Mouse (Mus musculus) limb, embryonic 14.5 days (tissue): ENCODE results near the gene Hnrnpa3. TPM values are rescaled to one million over a fixed set of nuclear protein-coding genes. Genes with fewer than 3 reads are reported as not detected.
"Not testable (repeated sequence)": the region's sequence is repeated elsewhere in the genome, so short reads cannot be mapped to it uniquely, and the experiment has no call there.

Source experiments
- ATAC-seq: fragments of 200-750 bp; cut with Nextera tagmentation; 2 replicates; pipeline ENCODE4 v1.8.0; 2017; ENCODE audit warnings: low read depth, moderate number of reproducible peaks, moderate TSS enrichment; ENCODE audit not compliant: low FRiP score
- DNase-seq: peaks from one replicate; pipeline ENCODE4 v3.0.0-alpha.2; 2015; ENCODE audit warnings: low spot score
- H3K27ac ChIP-seq: fragments of 300-500 bp; sonication (generic); replicated peaks from 2 replicates; pipeline ENCODE4 v1.5.1; 2014; ENCODE audit warnings: low read depth, mild to moderate bottlenecking, low read length, moderate library complexity, mixed read lengths
- H3K27me3 ChIP-seq: fragments of 300-500 bp; sonication (generic); 2 replicates; pipeline ENCODE4 v1.6.1; 2014; ENCODE audit warnings: low read length, mixed read lengths; ENCODE audit not compliant: control insufficient read depth, insufficient read depth
- H3K36me3 ChIP-seq: fragments of 300-500 bp; sonication (generic); 2 replicates; pipeline ENCODE4 v1.6.1; 2014; ENCODE audit warnings: mild to moderate bottlenecking, low read length, moderate library complexity, mixed read lengths; ENCODE audit not compliant: control insufficient read depth, insufficient read depth
- H3K4me1 ChIP-seq: fragments of 300-500 bp; sonication (generic); 2 replicates; pipeline ENCODE4 v1.6.1; 2014; ENCODE audit warnings: antibody characterized with exemption, low read length, mixed read lengths; ENCODE audit not compliant: control insufficient read depth, insufficient read depth
- H3K4me2 ChIP-seq: fragments of 300-500 bp; sonication (generic); replicated peaks from 2 replicates; pipeline ENCODE4 v1.6.1; 2014; ENCODE audit warnings: low read depth, mild to moderate bottlenecking, low read length, moderate library complexity; ENCODE audit not compliant: severe bottlenecking
- H3K4me3 ChIP-seq: fragments of 300-500 bp; sonication (generic); replicated peaks from 2 replicates; pipeline ENCODE4 v1.5.1; 2014; ENCODE audit warnings: low read length
- H3K9ac ChIP-seq: fragments of 300-500 bp; sonication (generic); 2 replicates; pipeline ENCODE4 v1.6.1; 2014; ENCODE audit warnings: mild to moderate bottlenecking, low read depth, low read length, moderate library complexity; ENCODE audit not compliant: severe bottlenecking
- H3K9me3 ChIP-seq: fragments of 300-500 bp; sonication (generic); 2 replicates; pipeline ENCODE4 v1.6.1; 2016; ENCODE audit warnings: low read length; ENCODE audit not compliant: control insufficient read depth
- POLR2A ChIP-seq: fragments of 200-500 bp; IDR thresholded peaks from 2 replicates; pipeline ENCODE4 v1.8.0; 2012; ENCODE audit warnings: inconsistent platforms, mild to moderate bottlenecking, moderate library complexity, borderline replicate concordance; ENCODE audit not compliant: insufficient read depth, insufficient read length; ENCODE audit errors: extremely low read depth
- WGBS: fragments of 180-500 bp; shearing (Covaris S2); extraction: QIAGEN DNeasy Blood & Tissue Kit; methylation state at CpG from one replicate; pipeline ENCODE4 v1.1.7; 2014; 5-methylcytosine and 5-hydroxymethylcytosine counted together
- polyA plus RNA-seq, 2 experiments: library from polyadenylated mRNA; depleted of rRNA in 1 of 2; stranded (reverse) in 1 of 2; unstranded in 1 of 2; fragments of >200 nt; fragmentation: Nextera tagmentation in 1 of 2; extraction: Ambion mirVana in 1 of 2; gene quantifications; 2 replicates each; pipeline versions ENCODE4 v1.2.1 to v1.2.3; 2012 to 2014

Gene Hnrnpa3
- polyA plus RNA-seq, 2 experiments: 233 to 733 TPM

GRCm38 (mm10) chr2:75692369-75692768 lies 33.3 kb downstream of the Hnrnpa3 start:
- no peak overlapping the region for H3K27ac ChIP-seq
- no peak overlapping the region for H3K9ac ChIP-seq
- ATAC-seq (no peak), DNase-seq (no peak)
- H3K27me3 ChIP-seq: no peaks in the 10 kb centered on the region
- 89% methylated on average over 6 of the region's 6 CpGs for WGBS
- no peaks in the 10 kb centered on the region for H3K36me3 ChIP-seq
- no peaks in the 10 kb centered on the region for H3K9me3 ChIP-seq
- no peak overlapping the region for H3K4me3 ChIP-seq
- no peak for TF ChIP-seq POLR2A
- H3K4me2 ChIP-seq: no peak overlapping the region
- H3K4me1 ChIP-seq: peaks cover 8% of the 10 kb centered on the region; the same call in 1 of the 2 replicates

- ATAC-seq, DNase-seq, H3K9me3 ChIP-seq, H3K36me3 ChIP-seq, H3K27me3 ChIP-seq, H3K4me2 ChIP-seq, H3K4me3 ChIP-seq, H3K9ac ChIP-seq, H3K27ac ChIP-seq: not testable (repeated sequence)
- peaks cover 14% of the 10 kb centered on the region for H3K4me1 ChIP-seq
- 93% methylated on average over 3 of the region's 3 CpGs for WGBS
These were observed 35.9 kb downstream of the Hnrnpa3 start for GRCm38 (mm10) chr2:75694926-75695325.

- H3K27me3 ChIP-seq: no peaks in the 10 kb centered on the region
- no peaks in the 10 kb centered on the region for H3K36me3 ChIP-seq
- no peak overlapping the region for H3K27ac ChIP-seq
- H3K9me3 ChIP-seq: no peaks in the 10 kb centered on the region
- WGBS: 45% methylated on average over 9 of the region's 9 CpGs
- no peak for ATAC-seq
- no peak for TF ChIP-seq POLR2A
- H3K9ac ChIP-seq: no peak overlapping the region
- DNase-seq: no peak
- H3K4me3 ChIP-seq: no peak overlapping the region
- no peak overlapping the region for H3K4me2 ChIP-seq
- H3K4me1 ChIP-seq: peaks cover 14% of the 10 kb centered on the region
These were observed 36.8 kb downstream of the Hnrnpa3 start for GRCm38 (mm10) chr2:75695676-75696350.

- no peak for ATAC-seq
- Histone ChIP-seq H3K27ac (no peak overlapping the region), H3K4me1 (peaks cover 19% of the 10 kb centered on the region)
These were observed 37.3 kb downstream of the Hnrnpa3 start for GRCm38 (mm10) chr2:75696371-75696770.

GRCm38 (mm10) chr2:75697222-75697621 lies 38.2 kb downstream of the Hnrnpa3 start:
- no peaks in the 10 kb centered on the region for H3K27me3 ChIP-seq
- H3K27ac ChIP-seq: no peak overlapping the region
- TF ChIP-seq POLR2A: no peak
- no peaks in the 10 kb centered on the region for H3K36me3 ChIP-seq
- H3K9ac ChIP-seq: no peak overlapping the region
- no peak for ATAC-seq
- H3K4me2 ChIP-seq: no peak overlapping the region
- H3K9me3 ChIP-seq: no peaks in the 10 kb centered on the region
- H3K4me1 ChIP-seq: peaks cover 27% of the 10 kb centered on the region
- no peak for DNase-seq
- WGBS: 83% methylated on average over 3 of the region's 3 CpGs
- H3K4me3 ChIP-seq: no peak overlapping the region

More at GRCm38 (mm10) chr2:75696371-75696770, 37.3 kb downstream of the Hnrnpa3 start:
- no peak overlapping the region for H3K9ac ChIP-seq
- H3K4me2 ChIP-seq: no peak overlapping the region
- H3K27me3 ChIP-seq: no peaks in the 10 kb centered on the region
- no peaks in the 10 kb centered on the region for H3K9me3 ChIP-seq
- WGBS: 57% methylated on average over 5 of the region's 5 CpGs
- no peak for DNase-seq
- H3K36me3 ChIP-seq: no peaks in the 10 kb centered on the region
- no peak overlapping the region for H3K4me3 ChIP-seq
- TF ChIP-seq POLR2A: no peak
